Mouse (Mus musculus): Measurements from ENCODE around the gene Agtrap. TPM values are rescaled to one million over a fixed set of nuclear protein-coding genes. Genes with fewer than 3 reads are reported as not detected.
"Not testable (repeated sequence)": the region's sequence is repeated elsewhere in the genome, so short reads cannot be mapped to it uniquely, and the experiment has no call there.

The Agtrap gene
- total RNA-seq, 2 experiments from 2014 or later = 13.8 to 31.9 TPM

- no peak for ATAC-seq (ENCODE audit: poor library complexity, severe bottlenecking)
Observed at GRCm38 (mm10) chr4:148052976-148053375, 34.9 kb downstream of the Agtrap start.

- no peak for ATAC-seq (ENCODE audit: poor library complexity, severe bottlenecking)
Observed at GRCm38 (mm10) chr4:148051886-148052285, 35.9 kb downstream of the Agtrap start.

- ATAC-seq (ENCODE audit: poor library complexity, severe bottlenecking) = no peak
Observed at GRCm38 (mm10) chr4:148051046-148051776, 36.6 kb downstream of the Agtrap start.

DNA sequence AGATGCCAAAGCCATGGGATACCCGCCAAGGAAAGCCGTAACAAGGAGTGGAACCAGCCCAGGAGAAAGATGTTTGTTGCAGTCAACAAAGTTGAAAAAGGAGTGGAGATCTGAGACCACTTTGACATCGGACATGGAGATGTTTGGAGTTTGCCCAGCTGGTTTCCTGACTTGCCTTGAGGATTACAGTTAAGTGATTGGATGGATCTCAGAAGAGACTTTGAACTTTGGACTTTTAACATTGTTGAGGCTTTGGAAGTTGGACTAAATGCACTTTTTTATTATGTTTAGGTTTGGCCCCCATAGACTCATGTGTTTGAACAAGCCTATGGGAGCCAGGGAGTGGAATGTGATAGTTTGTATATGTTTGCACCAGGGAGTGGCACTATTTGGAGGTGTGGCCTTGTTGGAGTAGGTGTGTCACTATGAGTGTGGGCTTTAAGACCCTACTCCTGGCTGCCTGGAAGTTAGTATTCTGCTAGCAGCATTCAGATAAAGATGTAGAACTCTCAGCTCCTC lies 37.4 kb downstream of the Agtrap start:
- not testable (repeated sequence) for ATAC-seq (ENCODE audit: poor library complexity, severe bottlenecking)

DNA sequence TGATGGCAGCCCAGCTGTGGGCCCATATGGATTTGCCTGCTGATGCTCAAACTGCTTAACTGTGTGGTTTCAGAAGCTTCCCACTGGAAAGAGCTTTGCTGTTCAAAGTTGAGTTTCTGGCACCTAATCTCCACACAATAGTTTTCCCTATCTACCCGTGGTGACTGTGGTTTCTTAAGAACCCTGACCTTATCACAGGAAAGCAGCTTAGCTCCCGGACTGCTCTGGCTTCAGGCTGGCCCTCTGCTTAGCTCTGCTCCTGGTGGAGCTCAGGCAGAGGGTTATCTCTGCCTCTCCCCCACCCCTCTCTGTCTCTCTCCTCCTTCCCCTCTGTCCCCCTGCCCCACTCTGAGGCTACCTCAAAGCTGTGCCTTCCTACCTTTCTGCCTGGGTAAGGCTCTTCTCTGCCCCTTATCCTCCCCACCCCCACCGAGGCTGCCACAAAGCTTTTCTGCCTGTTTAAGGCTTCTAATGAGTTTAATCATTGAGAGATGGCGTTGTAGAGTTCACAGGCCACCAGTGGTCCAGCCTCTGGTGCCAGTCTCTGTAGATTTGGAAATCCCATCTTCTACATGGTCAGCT lies 41.3 kb downstream of the Agtrap start:
- ATAC-seq (ENCODE audit: poor library complexity, severe bottlenecking) = peak; percentile 35; the same call in 1 of the 2 replicates

GRCm38 (mm10) chr4:148044113-148044512 lies 43.7 kb downstream of the Agtrap start:
- ATAC-seq (ENCODE audit: poor library complexity, severe bottlenecking) = no peak

DNA sequence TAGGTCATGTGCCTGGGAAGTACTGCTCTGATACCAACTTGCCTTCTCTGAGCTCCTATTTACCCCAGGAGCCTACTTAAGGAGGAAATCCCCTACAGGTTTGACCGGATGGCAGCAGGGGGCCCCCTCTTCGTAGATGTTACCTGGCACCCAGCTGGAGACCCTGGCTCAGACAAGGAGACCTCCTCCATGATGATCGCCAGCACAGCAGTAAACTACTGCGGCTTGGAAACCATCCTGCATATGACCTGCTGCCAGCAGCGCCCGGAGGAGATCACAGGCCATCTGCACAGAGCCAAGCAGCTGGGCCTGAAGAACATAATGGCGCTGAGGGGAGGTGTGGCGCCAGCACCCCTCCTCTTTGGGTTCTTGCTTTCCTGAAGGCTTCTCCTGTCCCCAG lies 44.5 kb downstream of the Agtrap start:
- ATAC-seq (ENCODE audit: poor library complexity, severe bottlenecking) = not testable (repeated sequence)

DNA sequence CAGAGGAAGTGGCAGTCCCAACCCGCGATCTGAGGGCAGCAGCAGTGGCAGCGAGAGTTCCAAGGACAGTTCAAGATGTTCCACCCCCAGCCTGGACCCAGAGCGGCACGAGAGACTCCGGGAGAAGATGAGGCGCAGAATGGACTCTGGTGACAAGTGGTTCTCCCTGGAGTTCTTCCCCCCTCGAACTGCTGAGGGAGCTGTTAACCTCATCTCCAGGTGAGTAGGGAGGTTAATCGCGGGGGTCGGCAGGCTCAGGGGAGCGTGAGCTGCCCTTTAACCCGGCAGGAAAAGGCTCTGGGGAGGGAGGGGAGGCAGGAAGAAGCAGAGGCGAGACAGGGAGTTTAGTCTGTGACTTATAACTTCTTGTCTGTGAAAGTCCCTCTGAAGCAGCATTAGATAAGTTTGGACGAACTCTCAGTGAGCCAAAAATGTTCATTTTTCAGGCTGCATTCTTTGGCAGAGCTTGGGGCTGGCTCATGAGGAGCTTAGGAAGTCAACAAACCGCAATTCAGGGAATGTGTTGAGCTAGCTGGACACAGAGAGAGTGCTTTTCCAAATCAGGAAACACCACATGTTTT lies 46.1 kb downstream of the Agtrap start:
- ATAC-seq (ENCODE audit: poor library complexity, severe bottlenecking) = no peak

- peak; percentile 25 for ATAC-seq (ENCODE audit: poor library complexity, severe bottlenecking)
Observed at GRCm38 (mm10) chr4:148040933-148041610, 46.8 kb downstream of the Agtrap start.

DNA sequence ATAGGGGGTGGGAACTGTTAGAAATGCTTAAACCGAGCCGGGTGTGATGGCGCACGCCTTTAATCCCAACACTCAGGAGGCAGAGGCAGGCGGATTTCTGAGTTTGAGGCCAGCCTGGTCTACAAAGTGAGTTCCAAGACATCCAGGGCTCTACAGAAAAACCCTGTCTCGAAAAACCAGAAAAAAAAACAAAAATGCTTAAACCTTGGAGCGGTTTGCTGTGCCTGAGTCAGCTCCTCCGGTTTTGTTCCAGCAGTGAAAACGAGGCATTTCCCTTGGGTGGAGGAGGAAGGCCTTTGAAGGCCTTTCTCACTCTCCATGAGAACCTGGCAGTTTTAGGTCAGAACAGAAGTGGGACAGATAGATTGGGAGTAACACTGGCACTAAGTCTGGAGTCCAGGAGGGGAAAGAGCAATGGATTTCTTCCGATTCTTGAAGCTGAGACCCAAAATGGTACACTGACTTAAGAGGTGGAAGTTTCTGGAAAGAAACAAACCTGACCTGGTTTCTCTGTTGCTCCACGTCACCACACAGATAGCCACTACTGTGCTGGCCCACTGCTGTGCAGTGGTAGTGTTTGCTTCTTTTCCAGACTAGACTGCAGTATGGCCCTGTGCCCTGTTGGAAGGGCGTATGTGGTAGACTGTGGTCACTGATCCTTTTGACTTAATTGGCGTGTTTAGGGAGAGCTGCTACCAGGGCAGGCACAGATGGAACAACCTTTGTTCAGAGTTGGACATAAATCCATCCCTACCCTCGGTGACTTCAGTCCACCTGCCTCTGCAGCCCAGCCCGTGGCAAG lies 47.6 kb downstream of the Agtrap start:
- no peak for ATAC-seq (ENCODE audit: poor library complexity, severe bottlenecking)

DNA sequence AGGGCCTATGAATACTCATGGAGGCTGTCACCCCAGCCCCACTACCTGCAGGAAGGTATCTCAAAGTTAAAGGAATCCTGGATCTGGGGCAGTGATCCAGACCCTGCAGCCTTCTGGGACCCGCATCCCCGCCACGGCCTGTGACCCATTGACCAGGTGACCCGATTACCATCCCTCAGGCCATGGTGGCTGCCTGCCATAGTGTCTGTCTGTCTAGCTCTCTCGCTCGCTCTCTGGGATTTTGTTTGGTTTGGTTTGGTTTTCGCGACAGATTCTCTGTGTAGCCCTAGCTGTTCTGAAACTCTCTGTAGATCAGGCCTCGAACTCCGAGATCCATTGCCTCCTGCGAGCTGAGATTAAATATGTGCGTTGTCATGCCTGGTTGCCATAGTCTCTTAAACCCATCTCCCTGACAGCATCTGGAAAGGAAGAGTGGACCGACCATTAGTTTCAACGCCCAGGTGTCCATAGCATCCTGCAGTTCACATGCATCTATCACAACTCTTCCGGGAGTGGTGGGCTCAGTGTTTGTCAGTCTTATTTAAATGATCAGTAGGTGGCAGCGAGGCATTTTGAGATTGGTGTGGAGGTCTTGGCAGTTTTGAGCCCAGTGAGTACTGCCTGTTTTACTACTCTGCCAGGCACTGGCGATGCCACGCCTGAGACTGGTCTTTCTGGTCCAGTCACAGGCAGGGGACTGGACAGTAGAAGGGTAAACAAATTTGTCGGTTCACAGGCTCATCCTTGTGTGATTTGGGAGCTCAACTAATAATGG lies 48.4 kb downstream of the Agtrap start:
- ATAC-seq (ENCODE audit: poor library complexity, severe bottlenecking) = no peak

- ATAC-seq (ENCODE audit: poor library complexity, severe bottlenecking) = peak; percentile 76
Observed at GRCm38 (mm10) chr4:148038600-148039253, 49.1 kb downstream of the Agtrap start, which contains the start of the genes Clcn6 and Mthfr. Clcn6 (minus strand) TSS chr4:148038821. Mthfr (plus strand) TSS chr4:148039077.

- no peak for ATAC-seq (ENCODE audit: poor library complexity, severe bottlenecking)
Observed at GRCm38 (mm10) chr4:148038079-148038599, 49.7 kb downstream of the Agtrap start.

GRCm38 (mm10) chr4:148035440-148035839 lies 52.4 kb downstream of the Agtrap start:
- no peak for ATAC-seq (ENCODE audit: poor library complexity, severe bottlenecking)

GRCm38 (mm10) chr4:148033858-148034410 lies 53.9 kb downstream of the Agtrap start:
- peak; percentile 31 for ATAC-seq (ENCODE audit: poor library complexity, severe bottlenecking)

GRCm38 (mm10) chr4:148030506-148030905 lies 57.3 kb downstream of the Agtrap start:
- ATAC-seq (ENCODE audit: poor library complexity, severe bottlenecking) = no peak

- ATAC-seq (ENCODE audit: poor library complexity, severe bottlenecking) = no peak
Observed at GRCm38 (mm10) chr4:148029297-148029696, 58.5 kb downstream of the Agtrap start.

Measured in megakaryocyte, adult 5-6 weeks (primary cell).